Mouse (Mus musculus) CD4-positive, CD25-positive, alpha-beta regulatory T cell, adult 4 months (primary cell): ENCODE measurements at regions not wholly inside any gene's neighbourhood (a gene's known extent, or its start where the extent isn't known, plus 50 kb on each side); places are given as distances from the start of the nearest gene placed in this dataset.
A peak's percentile ranks its signal among the peaks of the same experiment; 100 is the strongest.

Experiments used
- ATAC-seq: one replicate; pipeline ENCODE4 v1.8.0; 2017

DNA sequence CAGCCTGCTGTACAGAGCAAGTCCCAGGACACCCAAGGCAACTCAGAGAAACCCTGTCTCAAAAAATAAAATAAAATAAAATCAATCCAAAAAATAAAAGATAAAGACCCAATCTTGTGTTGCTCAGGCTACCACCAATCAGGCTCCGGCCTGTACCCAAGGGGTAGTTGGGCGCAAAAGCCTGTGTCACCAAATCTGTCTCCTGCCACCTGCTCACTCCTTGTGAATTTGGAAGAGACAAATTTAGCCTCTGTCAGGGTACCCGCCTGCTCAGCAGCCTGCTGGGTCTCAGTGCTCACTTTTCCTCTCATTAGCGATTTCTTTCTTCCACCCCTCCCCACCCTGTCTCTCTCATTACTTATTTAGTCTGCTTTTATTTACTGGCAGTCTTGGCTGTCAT, 54.6 kb downstream of the Sox4 start:
- no peak for ATAC-seq

DNA sequence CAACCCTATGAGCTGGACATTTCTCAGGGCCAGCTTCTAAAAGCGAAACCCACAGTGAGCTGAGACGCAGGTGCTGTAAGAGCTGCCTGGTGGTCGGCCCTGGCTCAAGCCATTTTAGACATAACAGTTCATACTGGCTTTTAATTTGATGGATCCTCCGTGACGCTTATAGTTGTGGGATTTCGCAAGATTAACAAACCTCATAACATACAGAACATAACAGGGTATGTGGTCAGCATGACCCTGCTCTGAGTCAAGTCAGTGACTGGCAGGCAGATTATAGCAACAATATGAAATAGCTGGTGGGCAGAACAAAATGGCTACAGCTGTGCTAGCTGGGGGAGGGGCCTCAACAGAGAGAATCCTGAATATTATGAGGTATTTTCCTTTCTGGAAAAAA, 60.6 kb downstream of the Sox4 start:
- no peak for ATAC-seq

- ATAC-seq: no peak
Measured at GRCm38 (mm10) chr13:28887098-28887497, 66.4 kb downstream of the Sox4 start.

DNA sequence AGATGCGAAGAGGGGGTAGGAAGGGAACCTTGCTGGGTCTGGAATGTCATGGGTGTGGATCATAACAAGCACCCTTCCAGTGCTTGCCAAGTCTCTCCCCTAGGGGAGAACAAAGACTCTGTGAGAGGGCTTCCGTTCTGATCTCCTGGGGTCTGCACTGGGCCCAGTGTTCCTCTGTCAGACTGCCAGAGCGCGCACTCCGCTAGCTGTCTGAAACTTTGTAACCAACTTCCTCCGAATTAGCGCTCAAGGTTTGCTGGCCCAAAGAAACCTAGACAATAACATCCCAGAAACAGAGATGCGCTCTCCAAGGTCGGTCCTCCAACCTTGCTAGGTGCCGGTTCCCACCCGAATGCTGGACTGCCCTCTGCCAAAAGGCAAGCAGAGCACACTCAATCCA, 66.8 kb downstream of the Sox4 start:
- ATAC-seq: no peak

DNA sequence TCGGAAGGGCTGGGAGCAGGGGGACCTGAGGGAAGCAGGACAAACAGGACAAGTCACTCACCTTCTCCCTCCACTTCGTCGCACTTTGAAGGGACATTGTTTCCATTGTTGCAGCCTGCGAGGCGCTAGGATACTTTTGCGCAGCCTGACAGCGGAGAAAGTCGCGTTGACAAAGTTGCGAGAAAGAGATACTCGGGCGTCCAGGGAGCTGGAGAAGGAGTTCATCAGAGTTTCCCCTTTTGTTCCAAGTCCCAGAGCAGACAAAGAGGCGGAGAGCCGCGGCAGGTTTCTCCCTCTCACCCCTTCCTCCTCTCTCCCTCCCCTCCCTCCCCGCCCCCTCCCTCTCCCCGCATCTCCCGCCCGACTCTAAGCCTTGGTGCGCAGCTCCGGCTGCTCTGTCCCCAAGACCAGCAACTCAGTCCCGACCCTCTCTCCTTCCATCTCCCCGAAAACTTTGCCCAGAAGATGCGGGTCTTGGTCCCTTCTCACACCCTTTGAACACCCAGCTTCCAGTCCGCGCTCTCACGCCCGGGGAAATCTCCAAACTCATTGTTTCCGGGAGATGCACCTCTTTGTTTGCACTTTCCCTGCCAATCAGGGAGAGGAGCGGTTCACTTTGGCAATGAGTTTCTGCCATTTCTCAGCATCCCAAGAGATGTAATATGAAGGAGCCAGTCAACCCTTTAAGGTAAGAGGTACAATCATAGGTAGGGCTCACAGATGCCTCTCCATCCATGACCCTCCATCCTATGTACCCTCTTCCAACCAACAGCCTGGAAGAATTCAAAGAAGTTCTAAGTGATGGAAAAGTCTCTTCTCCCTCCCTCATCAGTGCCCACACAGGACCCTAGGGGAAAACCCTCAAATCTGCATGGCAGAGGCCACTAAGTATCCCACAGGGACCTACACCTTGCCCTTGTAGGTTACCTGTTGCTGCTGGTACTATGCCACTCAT, 68.2 kb downstream of the Sox4 start:
- ATAC-seq: no peak

GRCm38 (mm10) chr13:28884191-28884820, 69.2 kb downstream of the Sox4 start:
- ATAC-seq: peak; percentile 53

DNA sequence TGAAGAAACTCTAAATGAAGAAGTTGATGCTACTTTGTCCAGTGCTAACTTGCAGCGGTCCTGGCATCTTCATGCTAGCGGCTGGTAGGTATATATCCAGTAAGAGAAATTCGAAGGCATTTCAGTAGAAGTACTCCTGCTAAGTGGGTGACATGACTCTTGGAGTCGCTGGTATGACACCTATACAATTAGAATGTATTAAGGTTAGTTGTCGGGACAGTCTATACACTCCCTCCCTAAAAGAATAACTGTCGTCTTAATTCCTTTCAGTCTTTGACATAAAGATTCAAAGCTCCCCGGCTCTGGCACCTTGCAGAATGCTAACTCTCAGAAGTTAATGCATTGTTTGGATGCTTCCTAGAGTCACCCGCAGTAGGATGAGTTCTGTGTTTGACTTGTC, 70.1 kb downstream of the Sox4 start:
- ATAC-seq: no peak

DNA sequence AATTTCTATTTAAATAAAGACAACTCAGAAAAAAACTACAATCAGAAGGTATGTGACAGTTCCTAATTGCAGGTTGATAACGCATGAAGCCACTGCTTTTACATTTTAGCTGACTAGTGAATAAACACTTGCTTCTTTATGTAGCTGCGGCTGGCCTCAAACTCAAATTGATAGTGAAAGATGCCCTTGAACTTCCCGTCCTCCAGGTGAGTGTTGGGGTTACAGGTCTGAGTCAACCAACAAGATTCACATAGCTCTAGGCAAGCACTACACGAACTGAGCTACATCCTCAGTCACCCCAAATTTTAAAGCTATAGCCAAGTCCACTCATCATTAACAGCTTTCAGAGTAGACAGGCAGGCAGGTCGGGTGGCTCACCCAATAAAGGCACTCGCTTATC, 72.6 kb downstream of the Sox4 start:
- peak; percentile 57 for ATAC-seq

- no peak for ATAC-seq
Measured at GRCm38 (mm10) chr13:28878692-28879091, 74.8 kb downstream of the Sox4 start.

DNA sequence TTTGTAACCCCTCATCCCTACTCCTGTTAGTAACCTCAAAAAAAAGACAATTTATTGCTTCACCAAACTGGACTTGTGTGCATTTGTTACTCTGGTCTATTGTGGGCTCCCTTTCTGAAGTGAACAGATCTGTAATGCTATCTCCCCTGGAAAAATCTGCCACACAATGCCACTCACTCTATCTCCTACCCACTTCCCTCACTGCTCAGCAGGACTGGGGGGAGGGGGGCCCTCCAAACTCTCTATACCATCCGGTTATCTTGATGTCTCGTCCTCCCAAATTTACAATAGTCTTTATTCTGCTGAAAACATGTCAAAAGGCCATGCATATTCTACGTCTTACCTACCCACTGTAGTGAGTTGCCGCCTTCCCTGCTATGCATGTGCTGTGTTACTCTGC, 76.7 kb downstream of the Sox4 start:
- no peak for ATAC-seq

GRCm38 (mm10) chr13:28870681-28871080, 82.8 kb downstream of the Sox4 start:
- no peak for ATAC-seq

GRCm38 (mm10) chr13:28867210-28867609, 86.3 kb downstream of the Sox4 start:
- ATAC-seq: no peak

DNA sequence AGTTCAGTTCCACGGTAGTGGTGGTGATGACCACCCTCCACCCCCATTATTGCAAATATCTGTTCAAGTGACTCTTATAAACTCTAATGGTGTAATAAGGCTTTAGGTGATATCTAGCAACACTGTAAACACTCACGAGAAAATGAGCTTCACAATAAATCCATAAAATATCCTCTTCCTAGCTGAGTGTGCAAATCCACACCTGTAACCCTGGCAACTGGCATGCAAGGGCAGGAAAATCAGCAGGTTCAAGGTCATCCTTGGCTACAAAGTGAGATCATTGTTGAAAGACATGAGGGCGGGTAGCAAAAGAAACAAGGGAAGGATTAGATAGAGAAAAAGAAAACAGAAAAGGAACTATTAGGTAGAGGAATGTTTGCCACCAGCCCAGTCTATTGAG, 86.8 kb downstream of the Sox4 start:
- ATAC-seq: no peak

DNA sequence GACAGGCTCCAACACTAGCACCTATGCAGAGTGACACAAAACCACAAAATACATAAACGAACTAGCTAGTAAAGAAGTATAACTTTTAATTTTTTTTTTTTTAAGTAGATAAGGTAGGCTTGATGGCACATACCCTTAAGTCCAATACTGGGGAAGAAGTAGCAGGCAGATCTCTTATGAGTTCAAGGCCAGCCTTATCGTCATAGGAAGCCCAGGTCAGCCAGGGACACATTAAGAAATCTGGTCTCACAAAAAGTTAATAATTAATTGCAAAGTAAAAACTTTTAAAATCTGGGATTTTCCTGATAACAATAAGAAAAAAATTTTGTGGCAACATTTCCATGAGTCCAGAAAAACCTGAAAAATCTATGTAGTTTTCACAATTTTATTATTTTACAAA, 92.9 kb downstream of the Sox4 start:
- no peak for ATAC-seq

- ATAC-seq: no peak
Measured at GRCm38 (mm10) chr13:28859829-28860427, 93.6 kb downstream of the Sox4 start.

DNA sequence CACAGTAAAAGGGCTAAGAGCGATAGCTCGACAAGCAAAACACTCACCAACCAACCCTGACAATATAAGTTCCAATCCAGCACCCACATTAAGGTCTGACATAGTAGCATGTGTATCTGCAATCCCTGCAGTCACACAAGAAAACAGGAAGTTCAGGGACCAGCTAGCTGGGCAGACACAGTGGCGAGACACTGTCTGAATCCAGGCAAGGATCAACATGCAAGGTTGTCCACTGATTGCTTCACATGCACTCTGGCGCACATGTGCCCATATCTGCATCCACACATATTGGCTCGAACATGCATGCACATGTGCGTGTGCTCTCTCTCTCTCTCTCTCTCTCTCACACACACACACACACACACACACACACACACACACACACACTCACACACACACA, 95.5 kb downstream of the Sox4 start:
- ATAC-seq: no peak

DNA sequence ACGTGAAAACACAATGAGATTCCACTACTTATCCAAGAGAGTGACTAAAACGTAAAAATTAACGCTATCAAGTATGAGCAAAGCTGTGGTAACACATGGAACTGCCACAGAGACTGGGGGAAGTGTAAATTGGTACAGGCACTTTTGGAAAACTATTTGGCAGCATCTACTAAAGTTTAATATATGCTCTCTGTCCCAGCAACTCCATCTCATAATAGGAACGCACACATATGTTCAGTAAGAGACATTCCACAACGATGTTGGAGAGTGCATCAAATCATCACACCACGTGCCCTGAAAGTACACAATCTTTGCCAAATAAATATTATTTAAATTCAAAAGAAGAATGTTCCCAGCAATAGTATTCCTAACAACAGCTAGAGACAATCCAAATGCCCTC, 96.3 kb downstream of the Sox4 start:
- no peak for ATAC-seq

DNA sequence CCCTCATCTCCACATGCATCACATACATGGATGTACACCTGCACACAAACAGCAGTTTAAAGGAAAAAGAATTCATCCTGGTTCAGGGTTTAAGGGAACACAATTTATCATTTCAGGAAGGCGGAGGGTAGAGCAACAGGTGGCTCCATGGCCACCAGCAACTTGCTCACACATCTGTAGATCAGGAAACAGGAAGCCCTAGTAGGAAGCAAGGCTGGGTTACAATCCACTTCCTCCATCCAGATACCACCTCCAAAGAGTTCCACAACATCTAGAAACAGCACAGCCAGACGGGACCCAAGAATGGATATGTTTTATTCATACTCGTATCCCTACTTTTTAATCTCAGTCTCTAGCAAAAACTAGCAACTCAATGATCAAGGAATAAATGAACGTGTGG, 97.0 kb downstream of the Sox4 start:
- ATAC-seq: no peak

DNA sequence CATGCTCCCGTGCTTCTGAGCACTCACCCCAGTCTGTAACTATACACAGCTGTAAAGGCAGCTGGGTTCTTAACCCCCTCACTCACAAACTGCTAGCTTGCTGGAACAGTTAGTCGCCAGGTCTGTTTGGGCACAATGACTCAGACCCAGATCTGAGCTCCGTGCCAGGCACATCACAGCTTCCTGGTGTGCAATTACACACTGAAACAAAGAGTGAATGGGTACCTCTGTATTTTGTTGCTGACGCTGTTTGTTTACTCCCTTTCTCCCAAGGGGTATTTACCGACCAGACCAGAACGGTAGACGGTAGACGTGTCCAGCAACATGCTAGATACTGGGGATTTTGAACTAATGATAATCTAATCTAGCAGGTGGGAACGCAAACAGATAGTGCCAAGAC, 99.3 kb downstream of the Sox4 start:
- ATAC-seq: no peak

DNA sequence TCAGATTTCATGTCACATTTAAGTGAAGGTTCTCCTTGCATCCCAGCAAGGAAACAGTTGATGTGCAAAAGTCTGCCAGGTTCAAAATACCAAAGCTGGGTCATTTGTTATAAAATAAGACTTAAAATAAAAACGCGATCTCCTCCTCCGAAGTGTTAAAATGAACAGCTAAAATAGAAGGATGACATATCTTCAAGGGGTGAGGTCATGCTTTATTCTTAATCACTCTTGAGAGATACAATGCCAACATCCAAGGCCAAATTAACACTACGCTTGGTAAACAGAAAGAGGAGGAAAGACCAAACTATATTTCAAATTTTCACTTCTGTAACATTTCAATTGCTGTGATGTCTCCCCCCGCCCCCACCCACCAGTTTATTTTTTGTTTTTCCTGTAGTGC, 105.2 kb downstream of the Sox4 start:
- ATAC-seq: no peak

DNA sequence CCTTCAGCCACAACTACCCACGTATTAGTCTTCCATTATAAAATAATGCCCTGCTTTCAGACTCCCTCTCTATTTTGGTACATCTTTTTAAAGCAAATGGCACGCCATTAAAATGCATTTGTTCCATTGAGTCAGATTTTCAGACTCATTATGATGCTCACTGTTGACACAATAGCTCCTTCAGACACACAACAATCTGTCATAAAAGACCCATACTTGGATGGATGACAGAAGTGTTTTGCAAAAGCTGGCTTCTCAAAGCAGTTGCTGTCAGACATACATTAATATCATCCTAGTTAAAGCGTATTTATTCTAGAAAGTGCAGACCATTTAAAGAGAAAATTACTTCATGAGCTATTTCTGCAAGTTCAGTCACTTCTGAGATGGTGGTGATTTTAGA, 106.0 kb downstream of the Sox4 start:
- no peak for ATAC-seq

GRCm38 (mm10) chr13:28844495-28844894, 109.0 kb downstream of the Sox4 start:
- no peak for ATAC-seq

GRCm38 (mm10) chr13:28842811-28843210, 110.7 kb downstream of the Sox4 start:
- no peak for ATAC-seq

- ATAC-seq: no peak
Measured at GRCm38 (mm10) chr13:28840142-28840541, 113.4 kb downstream of the Sox4 start.
